Mouse (Mus musculus): Measurements from ENCODE around the gene Zmym5.
"Not testable (repeated sequence)": the region's sequence is repeated elsewhere in the genome, so short reads cannot be mapped to it uniquely, and the experiment has no call there.

The Zmym5 gene

GRCm38 (mm10) chr14:56777360-56778136 lies 34.0 kb downstream of the Zmym5 start:
- DNase-seq (ENCODE audit: extremely low read depth, insufficient read length, low spot score): peak; percentile 81

GRCm38 (mm10) chr14:56776571-56777238 lies 34.8 kb downstream of the Zmym5 start:
- peak; percentile 30 for DNase-seq (ENCODE audit: extremely low read depth, insufficient read length, low spot score)

GRCm38 (mm10) chr14:56775416-56775815 lies 36.1 kb downstream of the Zmym5 start:
- DNase-seq (ENCODE audit: extremely low read depth, insufficient read length, low spot score): no peak

GRCm38 (mm10) chr14:56766438-56766837 lies 45.1 kb downstream of the Zmym5 start:
- not testable (repeated sequence) for DNase-seq (ENCODE audit: extremely low read depth, insufficient read length, low spot score)

- not testable (repeated sequence) for DNase-seq (ENCODE audit: extremely low read depth, insufficient read length, low spot score)
These were observed 46.4 kb downstream of the Zmym5 start for GRCm38 (mm10) chr14:56765117-56765516.

GRCm38 (mm10) chr14:56751282-56751681 lies 60.2 kb downstream of the Zmym5 start:
- DNase-seq (ENCODE audit: extremely low read depth, insufficient read length, low spot score): no peak

Data from 3134 (cell line).